Mouse (Mus musculus): Measurements from ENCODE around the gene Zfp473. TPM values are rescaled to one million over a fixed set of nuclear protein-coding genes. Genes with fewer than 3 reads are reported as not detected.
"Not testable (repeated sequence)": the region's sequence is repeated elsewhere in the genome, so short reads cannot be mapped to it uniquely, and the experiment has no call there.

The Zfp473 gene
- under 1 TPM; 0.18 to 0.44 TPM for total RNA-seq (2021)
- long read RNA-seq, experiment 1: 0 reads
- long read RNA-seq, experiment 2: 0 reads

DNA sequence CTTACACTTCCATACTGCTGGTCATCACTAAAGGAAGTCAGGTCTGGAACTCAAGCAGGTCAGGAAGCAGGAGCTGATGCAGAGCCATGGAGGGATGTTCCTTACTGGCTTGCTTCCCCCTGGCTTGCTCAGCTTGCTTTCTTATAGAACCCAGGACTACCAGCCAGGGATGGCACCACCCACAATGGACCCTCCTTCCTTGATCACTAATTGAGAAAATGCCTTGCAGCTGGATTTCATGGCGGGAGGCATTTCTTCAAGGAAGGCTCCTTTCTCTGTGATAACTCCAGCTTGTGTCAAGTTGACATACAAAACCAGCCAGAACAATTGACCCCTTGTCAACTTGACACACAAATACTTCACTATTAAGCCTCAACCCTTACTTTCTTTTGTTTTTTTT lies at the start of gene Zfp473:
Gene Zfp473 (minus strand): TSS at position 101 of the 400 bp plus-strand sequence.
- H3K27ac ChIP-seq; intact Hi-C loops (cut with DNase I); DNase-seq (ENCODE audit: extremely low spot score in 1 of 2, low spot score in 2 of 2): not testable (repeated sequence)

DNA sequence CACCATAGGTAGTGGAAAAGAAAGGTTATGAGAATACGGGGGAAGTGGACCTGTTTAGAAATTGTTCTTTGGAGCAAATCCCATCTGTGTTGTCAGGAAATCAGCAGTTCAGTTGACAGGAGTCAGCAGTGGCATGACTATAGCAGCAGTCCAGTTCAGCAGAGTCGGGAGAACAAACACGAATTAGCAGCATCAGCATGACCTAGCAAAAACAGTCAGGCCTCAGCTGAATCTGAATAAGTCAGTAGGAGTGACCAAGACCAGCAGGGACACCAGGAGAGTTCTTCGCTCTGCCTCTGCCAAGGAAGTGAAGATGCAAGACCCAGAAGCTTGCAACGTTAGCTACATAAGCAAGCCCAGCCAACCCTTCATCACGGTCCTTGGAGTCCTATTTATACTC lies 41.9 kb upstream of the Zfp473 start:
- no peak for DNase-seq (ENCODE audit: extremely low spot score in 1 of 2, low spot score in 2 of 2)
- no peak overlapping the region for H3K4me3 ChIP-seq
- H3K27ac ChIP-seq: no peak overlapping the region
- intact Hi-C loops (cut with DNase I): no loop called here
- TF ChIP-seq CTCF (IDR thresholded peaks at IDR 0.05): no peak

More for the DNA sequence above, at the start of gene Zfp473:
- H3K4me3 ChIP-seq: not testable (repeated sequence)

DNA sequence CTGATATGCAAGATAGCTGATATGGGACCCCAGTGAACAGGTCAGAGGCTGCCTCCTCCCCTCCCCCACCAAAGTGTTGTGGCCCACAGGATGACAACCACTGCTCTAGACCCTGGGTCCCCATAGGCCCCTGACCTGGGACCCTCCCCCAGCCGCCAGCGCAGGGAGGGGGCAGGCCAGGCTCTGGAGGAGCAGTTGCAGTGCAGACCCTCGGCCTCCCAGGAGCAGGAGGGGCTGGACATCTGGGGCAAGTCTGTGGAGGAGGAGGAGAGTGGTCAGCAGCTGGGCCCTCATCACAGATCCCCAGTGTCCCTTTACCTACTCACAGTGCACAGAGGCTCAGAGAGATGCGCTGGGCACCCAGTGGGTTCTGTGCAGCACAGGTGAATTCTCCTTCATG lies 39.2 kb upstream of the Zfp473 start:
- intact Hi-C loops (cut with DNase I): no loop called here
- Histone ChIP-seq H3K4me3 (no peak overlapping the region), H3K27ac (no peak overlapping the region)
- DNase-seq (ENCODE audit: extremely low spot score in 1 of 2, low spot score in 2 of 2): no peak
- TF ChIP-seq CTCF (IDR thresholded peaks at IDR 0.05): no peak

DNA sequence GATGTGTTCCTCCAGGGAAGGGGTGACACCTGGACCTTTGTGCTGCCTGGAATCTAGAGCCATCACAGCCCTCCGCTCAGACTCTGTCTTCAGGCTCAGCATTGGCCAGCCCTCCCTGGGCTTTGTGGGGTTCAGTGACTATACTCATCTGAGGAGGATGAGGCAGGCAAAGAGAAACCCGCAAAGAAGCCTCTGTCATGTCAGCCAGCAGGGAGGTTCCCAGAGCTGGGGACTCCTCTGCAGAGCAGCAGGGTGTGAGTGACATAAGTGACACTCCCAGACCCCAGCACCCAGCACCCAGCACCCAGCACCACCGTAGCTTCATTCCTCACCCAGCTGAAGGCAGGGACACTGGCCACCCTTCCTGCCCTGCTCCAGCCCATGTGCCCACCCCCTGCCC lies 38.7 kb upstream of the Zfp473 start:
- H3K4me3 ChIP-seq: no peak overlapping the region
- intact Hi-C loops (cut with DNase I): no loop called here
- DNase-seq (ENCODE audit: extremely low spot score in 1 of 2, low spot score in 2 of 2): no peak
- TF ChIP-seq CTCF (IDR thresholded peaks at IDR 0.05): no peak
- no peak overlapping the region for H3K27ac ChIP-seq

DNA sequence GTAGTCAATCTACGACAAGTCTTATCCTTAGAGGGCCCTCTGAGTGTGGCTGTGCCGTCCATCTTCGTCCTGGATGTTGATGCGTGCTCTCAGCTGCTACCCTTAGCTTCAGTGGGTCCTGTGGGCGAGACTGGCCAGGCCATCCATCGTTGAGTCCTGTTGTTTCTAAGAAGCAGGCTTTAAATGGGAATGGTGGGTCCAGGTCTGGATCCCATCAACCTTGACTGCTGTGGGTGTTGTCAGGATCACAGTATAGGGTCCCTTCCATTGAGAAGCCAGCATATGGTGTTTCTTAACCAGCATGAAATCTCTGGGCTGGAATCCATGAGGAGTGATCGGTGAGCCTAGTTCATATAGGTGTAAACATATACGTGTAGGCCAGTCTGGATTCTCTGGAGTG lies 29.3 kb upstream of the Zfp473 start:
- intact Hi-C loops (cut with DNase I): no loop called here
- DNase-seq (ENCODE audit: extremely low spot score in 1 of 2, low spot score in 2 of 2): no peak
- Histone ChIP-seq H3K27ac (no peak overlapping the region), H3K4me3 (no peak overlapping the region)
- no peak for TF ChIP-seq CTCF (IDR thresholded peaks at IDR 0.05)

DNA sequence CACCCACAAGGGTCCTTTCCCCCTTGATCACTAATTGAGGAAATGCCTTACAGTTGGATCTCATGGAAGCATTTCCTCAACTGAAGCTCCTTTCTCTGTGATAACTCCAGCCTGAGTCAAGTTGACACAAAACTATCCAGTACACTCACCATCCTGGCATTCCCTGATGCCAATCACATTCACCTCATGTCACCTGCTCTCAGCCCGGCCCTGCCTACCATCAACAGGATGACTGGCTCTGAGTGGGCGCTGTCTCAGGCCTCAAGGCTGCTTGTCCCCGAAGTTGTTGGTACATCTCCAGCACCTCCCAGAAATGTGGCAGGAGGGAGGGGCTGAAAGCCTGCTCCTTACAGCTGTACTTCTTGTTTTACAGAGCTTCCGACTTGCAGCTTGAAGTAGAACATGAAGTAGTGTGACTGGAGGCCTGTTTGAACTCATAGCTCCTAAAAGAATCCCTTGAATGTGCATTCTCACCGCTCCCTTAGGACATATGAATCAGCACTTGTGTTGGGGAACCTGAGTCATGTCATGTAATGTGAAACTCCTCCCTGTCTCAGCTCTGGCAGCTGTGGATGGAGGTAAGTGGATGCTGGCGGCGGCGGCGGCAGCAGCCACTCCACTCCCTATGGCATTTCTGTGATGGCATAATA lies 26.1 kb upstream of the Zfp473 start:
- TF ChIP-seq CTCF (IDR thresholded peaks at IDR 0.05): no peak
- intact Hi-C loops (cut with DNase I): no loop called here

DNA sequence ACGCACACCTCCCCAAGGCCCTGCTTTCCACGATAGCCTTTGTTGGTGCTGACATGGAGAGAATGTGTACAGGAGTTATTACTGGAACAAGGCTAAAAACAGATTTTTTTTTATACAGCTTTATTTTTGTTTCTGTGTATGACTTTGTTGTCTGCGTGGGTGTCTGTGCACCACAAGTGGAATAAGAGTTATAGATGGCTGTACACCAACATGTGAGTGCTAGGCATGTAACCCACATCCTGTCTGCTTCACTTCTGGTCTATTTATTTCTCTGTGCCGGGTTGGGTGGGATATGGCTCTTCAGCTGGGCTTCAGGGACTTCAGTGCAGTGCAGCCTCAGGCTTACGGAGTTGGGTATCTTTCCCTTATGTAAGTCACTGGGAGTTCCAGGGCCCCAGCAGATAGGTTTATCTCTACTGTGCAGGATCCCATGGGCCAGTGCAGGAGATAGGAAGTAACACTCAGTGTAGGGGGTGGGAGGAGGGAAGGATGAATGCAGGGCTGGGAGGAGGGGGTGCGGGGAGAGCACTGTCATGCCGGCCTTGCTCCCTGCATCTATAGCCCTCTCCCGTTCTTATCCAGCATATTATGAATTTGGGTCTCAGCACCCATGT lies 21.8 kb upstream of the Zfp473 start:
- DNase-seq (ENCODE audit: extremely low spot score in 1 of 2, low spot score in 2 of 2): no peak
- TF ChIP-seq CTCF (IDR thresholded peaks at IDR 0.05): no peak
- Histone ChIP-seq H3K4me3 (no peak overlapping the region), H3K27ac (no peak overlapping the region)
- intact Hi-C loops (cut with DNase I): no loop called here

More for the DNA sequence above, 26.1 kb upstream of the Zfp473 start:
- DNase-seq (ENCODE audit: extremely low spot score in 1 of 2, low spot score in 2 of 2): no peak
- Histone ChIP-seq H3K27ac (no peak overlapping the region), H3K4me3 (no peak overlapping the region)

DNA sequence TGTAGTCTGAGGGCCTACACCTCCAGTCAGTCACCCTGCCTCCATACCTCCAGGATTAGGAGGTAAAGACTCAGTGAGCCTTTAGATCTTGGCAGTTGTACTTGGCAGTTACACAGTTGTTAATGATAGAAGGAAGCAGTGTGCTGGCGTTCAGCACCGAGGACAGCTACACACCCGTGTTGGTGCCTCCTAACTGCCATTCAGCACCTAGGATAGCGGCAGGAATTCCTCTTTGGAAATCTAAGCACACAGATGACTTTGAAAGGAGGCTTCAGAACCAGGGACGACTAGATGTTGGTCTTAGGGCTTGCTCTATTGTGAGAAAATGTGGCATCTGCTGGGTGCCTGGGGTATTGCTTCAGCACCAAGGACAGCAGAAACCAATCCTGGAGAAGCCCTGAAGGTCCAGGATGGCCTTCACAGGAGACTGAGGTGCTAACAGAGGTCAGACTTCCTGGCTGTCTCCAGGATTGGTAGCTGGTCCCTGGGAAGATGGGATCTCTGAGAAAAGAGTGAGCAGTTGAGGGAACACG lies 19.3 kb upstream of the Zfp473 start:
- TF ChIP-seq CTCF (IDR thresholded peaks at IDR 0.05): no peak
- intact Hi-C loops (cut with DNase I): no loop called here

DNA sequence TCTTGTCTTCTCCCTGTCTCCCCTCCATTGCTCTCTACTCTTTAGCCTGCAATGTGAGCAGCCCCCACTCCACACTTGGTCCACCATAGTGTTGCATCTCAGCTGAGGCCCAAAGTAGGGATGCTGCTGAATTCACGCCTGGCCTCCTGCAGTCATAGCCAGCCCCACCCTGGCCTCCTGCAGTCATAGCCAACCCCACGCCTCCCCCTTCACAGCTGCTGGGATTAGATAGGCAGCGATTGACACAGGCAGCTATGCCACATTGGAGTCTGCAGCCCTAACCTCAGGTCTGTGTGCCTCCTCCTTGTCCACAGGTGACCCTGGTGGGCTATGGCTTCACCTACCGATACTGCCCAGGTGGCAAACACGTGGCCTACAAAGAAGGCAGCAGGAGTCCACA lies 17.3 kb upstream of the Zfp473 start:
- no peak for DNase-seq (ENCODE audit: extremely low spot score in 1 of 2, low spot score in 2 of 2)
- intact Hi-C loops (cut with DNase I): no loop called here
- no peak overlapping the region for H3K27ac ChIP-seq
- no peak for TF ChIP-seq CTCF (IDR thresholded peaks at IDR 0.05)
- H3K4me3 ChIP-seq: no peak overlapping the region

More for the DNA sequence above, 19.3 kb upstream of the Zfp473 start:
- no peak for DNase-seq (ENCODE audit: extremely low spot score in 1 of 2, low spot score in 2 of 2)
- Histone ChIP-seq H3K27ac (no peak overlapping the region), H3K4me3 (no peak overlapping the region)

DNA sequence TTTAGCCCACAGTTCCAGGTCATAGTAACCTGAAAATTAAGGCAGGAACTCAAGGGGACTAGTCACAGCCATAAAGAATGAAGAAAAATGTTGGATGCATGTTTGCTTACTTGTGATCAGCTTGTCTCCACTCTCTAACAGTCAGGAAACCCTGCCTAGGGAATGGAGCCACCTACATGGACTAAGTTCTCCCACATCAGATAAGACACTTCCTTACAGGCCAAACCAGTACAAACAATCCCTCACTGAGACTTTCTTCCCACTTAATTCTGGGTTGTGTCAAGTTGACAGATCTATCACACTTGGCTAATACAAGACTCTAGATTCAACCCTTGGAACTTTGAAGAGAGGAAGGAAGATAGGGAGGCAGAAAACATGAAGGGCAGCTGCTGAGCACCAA lies 9.5 kb upstream of the Zfp473 start:
- intact Hi-C loops (cut with DNase I): no loop called here
- DNase-seq (ENCODE audit: extremely low spot score in 1 of 2, low spot score in 2 of 2): no peak
- TF ChIP-seq CTCF (IDR thresholded peaks at IDR 0.05): no peak
- Histone ChIP-seq H3K4me3 (no peak overlapping the region), H3K27ac (no peak overlapping the region)

DNA sequence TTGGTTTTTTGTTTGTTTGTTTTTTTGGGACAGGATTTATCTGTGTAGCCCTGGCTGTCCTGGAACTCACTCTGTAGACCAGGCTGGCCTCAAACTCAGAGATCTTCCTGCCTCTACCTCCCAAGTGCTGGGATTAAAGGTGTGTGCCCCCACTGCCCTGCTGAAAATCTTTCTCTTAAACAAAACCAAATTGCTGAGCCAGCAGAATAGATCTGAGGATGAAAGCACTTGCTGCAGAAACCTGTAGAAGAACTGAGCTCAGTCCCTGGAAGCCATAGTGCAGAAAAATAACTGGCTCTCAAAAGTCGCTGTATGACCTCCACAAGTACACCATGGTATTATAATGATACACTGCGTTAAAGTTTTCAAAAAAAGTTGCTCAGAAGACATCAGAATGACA lies 6.3 kb upstream of the Zfp473 start:
- H3K4me3 ChIP-seq: no peak overlapping the region
- intact Hi-C loops (cut with DNase I): no loop called here
- H3K27ac ChIP-seq: no peak overlapping the region
- TF ChIP-seq CTCF (IDR thresholded peaks at IDR 0.05): no peak
- no peak for DNase-seq (ENCODE audit: extremely low spot score in 1 of 2, low spot score in 2 of 2)

DNA sequence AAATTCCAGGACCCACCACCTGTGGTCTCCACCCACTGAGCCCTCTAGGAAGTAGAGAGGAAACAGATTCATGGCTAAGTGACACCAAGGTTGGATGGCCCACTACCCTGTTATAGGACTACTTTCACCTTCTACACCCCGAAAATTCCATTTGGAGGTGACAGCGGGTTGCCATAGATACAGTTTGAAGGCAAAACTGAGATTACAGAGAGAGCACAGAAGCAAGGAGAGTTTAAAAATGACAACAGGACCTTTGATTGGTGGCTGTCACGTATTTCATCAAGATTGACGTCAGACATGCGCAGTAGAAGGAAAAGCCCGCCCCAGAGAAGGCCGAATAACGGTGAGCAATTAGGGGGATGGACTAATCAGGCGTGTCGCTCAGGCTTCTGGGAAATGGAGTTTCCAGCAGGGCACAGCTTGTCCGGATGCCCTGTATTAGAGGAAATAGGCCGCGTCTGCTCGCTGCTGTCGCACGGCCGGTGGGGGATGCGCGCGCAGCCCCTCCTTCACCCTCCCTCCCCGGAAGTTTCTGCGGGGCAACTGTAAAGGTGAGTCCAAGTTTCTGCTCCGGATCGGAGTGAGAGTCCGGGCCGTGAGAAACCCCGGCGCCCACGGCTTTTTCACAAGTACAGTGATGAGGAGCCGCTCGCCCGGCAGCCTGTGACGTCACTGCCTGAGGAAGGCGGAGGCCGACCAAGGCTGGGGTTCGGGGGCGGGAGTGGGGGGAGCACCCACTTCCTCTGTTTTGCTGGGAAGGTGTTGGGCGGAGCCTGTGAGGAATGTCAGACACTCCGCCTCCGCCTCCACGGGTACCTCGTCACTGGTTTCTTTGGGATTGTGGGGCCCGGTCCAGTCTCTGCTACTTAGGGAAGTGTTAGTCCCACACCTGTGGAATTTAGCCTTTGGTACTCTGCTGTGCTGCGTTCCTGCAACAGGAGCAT lies 2.5 kb downstream of the Zfp473 start, which contains the start of gene Vrk3:
Gene Vrk3 (plus strand): TSS at position 313 of the 944 bp plus-strand sequence.
- intact Hi-C loops (cut with DNase I): loop anchor here (2.0 kb wide), 2 partner anchors 66 to 76 kb away; no protein-coding TSS in a partner anchor
- Histone ChIP-seq H3K27ac (peak within 1 kb of the TSS; percentile 97), H3K4me3 (peak within 1 kb of the TSS; percentile 73)
- peak; percentile 82 to 92 for DNase-seq (ENCODE audit: extremely low spot score in 1 of 2, low spot score in 2 of 2)
- no peak for TF ChIP-seq CTCF (IDR thresholded peaks at IDR 0.05)

Measured in left cerebral cortex, adult 2 months (tissue).